Mouse (Mus musculus) c-Kit-positive CD71-negative TER-119-negative erythroid progenitor cells, embryonic 14.5 days (primary cell): Measurements from ENCODE around the gene Aipl1.

ENCODE experiments used
- DNase-seq: peaks from one replicate; pipeline ENCODE4 v3.0.0-alpha.2; 2013; ENCODE audit warnings: low read depth

The Aipl1 gene

GRCm38 (mm10) chr11:72037409-72037808 lies at the start of gene Aipl1:
Gene Aipl1, minus strand, starts transcription at chr11:72037509.
- DNase-seq, result no peak

GRCm38 (mm10) chr11:72086251-72087046 lies 49.1 kb upstream of the Aipl1 start:
- no peak for DNase-seq

- DNase-seq, result no peak
Observed at GRCm38 (mm10) chr11:72084337-72084736, 47.0 kb upstream of the Aipl1 start.

GRCm38 (mm10) chr11:72082601-72083000 lies 45.3 kb upstream of the Aipl1 start:
- no peak for DNase-seq

- no peak for DNase-seq
Observed at GRCm38 (mm10) chr11:72080461-72080860, 43.2 kb upstream of the Aipl1 start.

- no peak for DNase-seq
Observed at GRCm38 (mm10) chr11:72078647-72079046, 41.3 kb upstream of the Aipl1 start.

- no peak for DNase-seq
Observed at GRCm38 (mm10) chr11:72078056-72078455, 40.7 kb upstream of the Aipl1 start.

- DNase-seq, result no peak
Observed at GRCm38 (mm10) chr11:72074230-72074629, 36.9 kb upstream of the Aipl1 start.

- DNase-seq, result no peak
Observed at GRCm38 (mm10) chr11:72072331-72072905, 35.1 kb upstream of the Aipl1 start.

- no peak for DNase-seq
Observed at GRCm38 (mm10) chr11:72070733-72071132, 33.4 kb upstream of the Aipl1 start.

GRCm38 (mm10) chr11:72068026-72068425 lies 30.7 kb upstream of the Aipl1 start:
- no peak for DNase-seq

- no peak for DNase-seq
Observed at GRCm38 (mm10) chr11:72067326-72067725, 30.0 kb upstream of the Aipl1 start.

- DNase-seq, result no peak
Observed at GRCm38 (mm10) chr11:72066330-72066729, 29.0 kb upstream of the Aipl1 start.

GRCm38 (mm10) chr11:72065103-72065502 lies 27.8 kb upstream of the Aipl1 start:
- no peak for DNase-seq

GRCm38 (mm10) chr11:72064414-72064813 lies 27.1 kb upstream of the Aipl1 start:
- DNase-seq, result no peak

GRCm38 (mm10) chr11:72061093-72061620 lies 23.8 kb upstream of the Aipl1 start:
- no peak for DNase-seq

GRCm38 (mm10) chr11:72060416-72060815 lies 23.1 kb upstream of the Aipl1 start:
- DNase-seq, result no peak

- no peak for DNase-seq
Observed at GRCm38 (mm10) chr11:72057166-72057565, 19.9 kb upstream of the Aipl1 start.

- no peak for DNase-seq
Observed at GRCm38 (mm10) chr11:72055176-72055575, 17.9 kb upstream of the Aipl1 start.

- peak; percentile 72 for DNase-seq
Observed at GRCm38 (mm10) chr11:72052636-72053035, 15.3 kb upstream of the Aipl1 start.

- no peak for DNase-seq
Observed at GRCm38 (mm10) chr11:72052221-72052620, 14.9 kb upstream of the Aipl1 start.

GRCm38 (mm10) chr11:72050895-72051858 lies 13.9 kb upstream of the Aipl1 start:
- no peak for DNase-seq
